Mouse (Mus musculus) limb, embryonic 12.5 days (tissue): ENCODE measurements around the gene Stom. TPM values are rescaled to one million over a fixed set of nuclear protein-coding genes. Genes with fewer than 3 reads are reported as not detected.
A peak's percentile ranks its signal among the peaks of the same experiment; 100 is the strongest.

Experiments
- ATAC-seq: fragments of 200-750 bp; cut with Nextera tagmentation; 2 replicates; pipeline ENCODE4 v1.8.0; 2017; ENCODE audit warnings: low read depth, moderate TSS enrichment; ENCODE audit not compliant: insufficient number of reproducible peaks, insufficient read depth, low FRiP score, low TSS enrichment
- H3K27ac ChIP-seq: fragments of 300-500 bp; sonication (generic); 2 replicates; pipeline ENCODE4 v1.5.1; 2016; ENCODE audit warnings: mild to moderate bottlenecking, moderate library complexity
- H3K27me3 ChIP-seq: fragments of 300-500 bp; sonication (generic); 2 replicates; pipeline ENCODE4 v1.6.1; 2016; ENCODE audit warnings: mild to moderate bottlenecking, moderate library complexity
- H3K36me3 ChIP-seq: fragments of 300-500 bp; sonication (generic); 2 replicates; pipeline ENCODE4 v1.6.1; 2016; ENCODE audit warnings: mild to moderate bottlenecking, moderate library complexity
- H3K4me1 ChIP-seq: fragments of 300-500 bp; sonication (generic); replicated peaks from 2 replicates; pipeline ENCODE4 v1.6.1; 2016
- H3K4me2 ChIP-seq: fragments of 300-500 bp; sonication (generic); 2 replicates; pipeline ENCODE4 v1.6.1; 2016; ENCODE audit warnings: mild to moderate bottlenecking, moderate library complexity
- H3K4me3 ChIP-seq: fragments of 300-500 bp; sonication (generic); replicated peaks from 2 replicates; pipeline ENCODE4 v1.5.1; 2016; ENCODE audit warnings: mild to moderate bottlenecking
- H3K9ac ChIP-seq: fragments of 300-500 bp; sonication (generic); replicated peaks from 2 replicates; pipeline ENCODE4 v1.6.1; 2016; ENCODE audit warnings: mild to moderate bottlenecking, moderate library complexity
- H3K9me3 ChIP-seq: fragments of 300-500 bp; sonication (generic); 2 replicates; pipeline ENCODE4 v1.6.1; 2016; ENCODE audit warnings: mild to moderate bottlenecking, moderate library complexity
- WGBS: fragments of 180-500 bp; shearing (Covaris S2); methylation state at CpG from one replicate; pipeline ENCODE4 v1.1.7; 2016; 5-methylcytosine and 5-hydroxymethylcytosine counted together
- polyA plus RNA-seq: library from polyadenylated mRNA; unstranded; fragments of >200 nt; fragmentation: Nextera tagmentation; extraction: Ambion mirVana; gene quantifications from 2 replicates; pipeline ENCODE4 v1.2.1, GENCODE M21; 2016

The Stom gene
- polyA plus RNA-seq, 1 experiment from 2014 or later = 12.2 TPM

GRCm38 (mm10) chr2:35337419-35337818, 643 bp upstream of the Stom start:
- H3K4me2 ChIP-seq = peak overlapping the region; percentile 99
- no peak for ATAC-seq
- peak overlapping the region; percentile 65 for H3K4me3 ChIP-seq
- no peaks in the 10 kb centered on the region for H3K9me3 ChIP-seq
- H3K4me1 ChIP-seq = peaks cover 17% of the 10 kb centered on the region
- no peak overlapping the region for H3K9ac ChIP-seq
- WGBS = 47% methylated on average over 10 of the region's 10 CpGs
- peak overlapping the region; percentile 59 for H3K27ac ChIP-seq
- H3K27me3 ChIP-seq = peaks cover 11% of the 10 kb centered on the region
- no peaks in the 10 kb centered on the region for H3K36me3 ChIP-seq

GRCm38 (mm10) chr2:35335620-35336019, 1.2 kb downstream of the Stom start:
- H3K4me2 ChIP-seq = peak overlapping the region; percentile 99

GRCm38 (mm10) chr2:35333670-35334069, 3.1 kb downstream of the Stom start:
- H3K27me3 ChIP-seq = peaks cover 11% of the 10 kb centered on the region
- H3K9ac ChIP-seq = no peak overlapping the region
- peaks cover 17% of the 10 kb centered on the region for H3K4me1 ChIP-seq
- no peak for ATAC-seq
- H3K27ac ChIP-seq = no peak overlapping the region
- no peaks in the 10 kb centered on the region for H3K9me3 ChIP-seq
- H3K36me3 ChIP-seq = no peaks in the 10 kb centered on the region
- no peak overlapping the region for H3K4me2 ChIP-seq
- no peak overlapping the region for H3K4me3 ChIP-seq

More at GRCm38 (mm10) chr2:35335620-35336019, 1.2 kb downstream of the Stom start:
- peak overlapping the region; percentile 65 for H3K4me3 ChIP-seq
- H3K27ac ChIP-seq = no peak overlapping the region
- H3K9ac ChIP-seq = no peak overlapping the region
- peaks cover 11% of the 10 kb centered on the region for H3K27me3 ChIP-seq
- ATAC-seq = no peak
- no peaks in the 10 kb centered on the region for H3K36me3 ChIP-seq
- peaks cover 17% of the 10 kb centered on the region for H3K4me1 ChIP-seq
- 9% methylated on average over 7 of the region's 7 CpGs for WGBS
- no peaks in the 10 kb centered on the region for H3K9me3 ChIP-seq

- whole genome bisulfite sequencing = 42% methylated on average over 2 of the region's 2 CpGs
- H3K4me1 ChIP-seq = peaks cover 8% of the 10 kb centered on the region
- no peak for ATAC-seq
These were observed 5.6 kb downstream of the Stom start for GRCm38 (mm10) chr2:35331205-35331604.

GRCm38 (mm10) chr2:35329061-35329460, 7.7 kb downstream of the Stom start:
- Histone ChIP-seq H3K4me2 (no peak overlapping the region), H3K4me3 (no peak overlapping the region), H3K4me1 (no peaks in the 10 kb centered on the region), H3K9ac (no peak overlapping the region), H3K9me3 (no peaks in the 10 kb centered on the region), H3K27me3 (peaks cover 3% of the 10 kb centered on the region; the same call in 1 of the 2 replicates), H3K36me3 (no peaks in the 10 kb centered on the region), H3K27ac (no peak overlapping the region)
- WGBS = 72% methylated on average over 2 of the region's 2 CpGs
- no peak for ATAC-seq

More at GRCm38 (mm10) chr2:35331205-35331604, 5.6 kb downstream of the Stom start:
- Histone ChIP-seq H3K36me3 (no peaks in the 10 kb centered on the region), H3K4me2 (no peak overlapping the region), H3K27ac (no peak overlapping the region), H3K9me3 (no peaks in the 10 kb centered on the region), H3K9ac (no peak overlapping the region), H3K27me3 (peaks cover 14% of the 10 kb centered on the region), H3K4me3 (no peak overlapping the region)

GRCm38 (mm10) chr2:35328064-35328792, 8.5 kb downstream of the Stom start:
- H3K27ac ChIP-seq = no peak overlapping the region
- no peak overlapping the region for H3K4me3 ChIP-seq
- no peak overlapping the region for H3K9ac ChIP-seq
- ATAC-seq = no peak
- WGBS = 47% methylated on average over 11 of the region's 11 CpGs
- H3K27me3 ChIP-seq = peaks cover 3% of the 10 kb centered on the region; the same call in 1 of the 2 replicates
- no peaks in the 10 kb centered on the region for H3K4me1 ChIP-seq
- no peaks in the 10 kb centered on the region for H3K9me3 ChIP-seq
- H3K4me2 ChIP-seq = no peak overlapping the region
- H3K36me3 ChIP-seq = no peaks in the 10 kb centered on the region

GRCm38 (mm10) chr2:35327583-35327982, 9.2 kb downstream of the Stom start:
- H3K27ac ChIP-seq = no peak overlapping the region
- H3K4me3 ChIP-seq = no peak overlapping the region
- ATAC-seq = no peak
- no peak overlapping the region for H3K9ac ChIP-seq
- H3K36me3 ChIP-seq = no peaks in the 10 kb centered on the region
- no peak overlapping the region for H3K4me2 ChIP-seq
- no peaks in the 10 kb centered on the region for H3K4me1 ChIP-seq
- no peaks in the 10 kb centered on the region for H3K9me3 ChIP-seq
- 69% methylated on average over 10 of the region's 10 CpGs for WGBS
- H3K27me3 ChIP-seq = peaks cover 3% of the 10 kb centered on the region; the same call in 1 of the 2 replicates

- H3K4me3 ChIP-seq = no peak overlapping the region
- H3K4me2 ChIP-seq = no peak overlapping the region
- H3K27ac ChIP-seq = no peak overlapping the region
- H3K4me1 ChIP-seq = no peaks in the 10 kb centered on the region
- no peak overlapping the region for H3K9ac ChIP-seq
- peaks cover 3% of the 10 kb centered on the region; the same call in 1 of the 2 replicates for H3K27me3 ChIP-seq
- no peak for ATAC-seq
- 56% methylated on average over 1 of the region's 1 CpGs for WGBS
- no peaks in the 10 kb centered on the region for H3K9me3 ChIP-seq
- H3K36me3 ChIP-seq = 0 out of 2 replicates have a peak, but pooled peaks cover under 1% of the 10 kb centered on the region
These were observed 9.8 kb downstream of the Stom start for GRCm38 (mm10) chr2:35326931-35327330.

- no peak overlapping the region for H3K4me3 ChIP-seq
- H3K9ac ChIP-seq = no peak overlapping the region
- H3K27me3 ChIP-seq = peaks cover 3% of the 10 kb centered on the region; the same call in 1 of the 2 replicates
- 0 out of 2 replicates have a peak, but pooled peaks cover 3% of the 10 kb centered on the region for H3K36me3 ChIP-seq
- no peak overlapping the region for H3K4me2 ChIP-seq
- no peaks in the 10 kb centered on the region for H3K4me1 ChIP-seq
- no peak for ATAC-seq
- 68% methylated on average over 10 of the region's 10 CpGs for WGBS
- no peak overlapping the region for H3K27ac ChIP-seq
- H3K9me3 ChIP-seq = no peaks in the 10 kb centered on the region
These were observed 10.8 kb downstream of the Stom start for GRCm38 (mm10) chr2:35325930-35326329.

- 79% methylated on average over 10 of the region's 10 CpGs for WGBS
- H3K27ac ChIP-seq = no peak overlapping the region
- no peak for ATAC-seq
- 0 out of 2 replicates have a peak, but pooled peaks cover 3% of the 10 kb centered on the region for H3K36me3 ChIP-seq
- H3K9ac ChIP-seq = no peak overlapping the region
- no peaks in the 10 kb centered on the region for H3K9me3 ChIP-seq
- no peak overlapping the region for H3K4me3 ChIP-seq
- H3K4me2 ChIP-seq = no peak overlapping the region
- H3K27me3 ChIP-seq = peaks cover 2% of the 10 kb centered on the region; the same call in 1 of the 2 replicates
- no peaks in the 10 kb centered on the region for H3K4me1 ChIP-seq
These were observed 14.2 kb downstream of the Stom start for GRCm38 (mm10) chr2:35322404-35323164.

- 89% methylated on average over 15 of the region's 15 CpGs for WGBS
- no peaks in the 10 kb centered on the region for H3K4me1 ChIP-seq
- no peak overlapping the region for H3K4me3 ChIP-seq
- no peak overlapping the region for H3K9ac ChIP-seq
- H3K27me3 ChIP-seq = no peaks in the 10 kb centered on the region; the same call in 1 of the 2 replicates
- H3K4me2 ChIP-seq = no peak overlapping the region
- 0 out of 2 replicates have a peak, but pooled peaks cover 3% of the 10 kb centered on the region for H3K36me3 ChIP-seq
- no peak for ATAC-seq
- H3K9me3 ChIP-seq = no peaks in the 10 kb centered on the region
- no peak overlapping the region for H3K27ac ChIP-seq
These were observed 16.4 kb downstream of the Stom start for GRCm38 (mm10) chr2:35320399-35320798.
